Mouse (Mus musculus) forebrain, embryonic 12.5 days (tissue): ENCODE data around the gene Hsf3. TPM values are rescaled to one million over a fixed set of nuclear protein-coding genes. Genes with fewer than 3 reads are reported as not detected.

Experiments
- polyA plus RNA-seq: library from polyadenylated mRNA; unstranded; fragments of >200 nt; fragmentation: Nextera tagmentation; extraction: Ambion mirVana; gene quantifications from 2 replicates; pipeline ENCODE4 v1.2.1, GENCODE M21; 2016

Gene Hsf3
- polyA plus RNA-seq, 1 experiment from 2014 or later, result 0.10 TPM

Other genes with a start within 250 kb of the Hsf3 start
- gene Vsig4, start 162.9 kb downstream of the Hsf3 start, polyA plus RNA-seq, result not detected in 2 replicates
- 9.6 and 9.9 TPM in 2 replicates for gene Heph, start 935 bp downstream of the Hsf3 start, polyA plus RNA-seq